Comparison of ENCODE assay signal across 10 mouse cellular contexts in the genomic region with DNA sequence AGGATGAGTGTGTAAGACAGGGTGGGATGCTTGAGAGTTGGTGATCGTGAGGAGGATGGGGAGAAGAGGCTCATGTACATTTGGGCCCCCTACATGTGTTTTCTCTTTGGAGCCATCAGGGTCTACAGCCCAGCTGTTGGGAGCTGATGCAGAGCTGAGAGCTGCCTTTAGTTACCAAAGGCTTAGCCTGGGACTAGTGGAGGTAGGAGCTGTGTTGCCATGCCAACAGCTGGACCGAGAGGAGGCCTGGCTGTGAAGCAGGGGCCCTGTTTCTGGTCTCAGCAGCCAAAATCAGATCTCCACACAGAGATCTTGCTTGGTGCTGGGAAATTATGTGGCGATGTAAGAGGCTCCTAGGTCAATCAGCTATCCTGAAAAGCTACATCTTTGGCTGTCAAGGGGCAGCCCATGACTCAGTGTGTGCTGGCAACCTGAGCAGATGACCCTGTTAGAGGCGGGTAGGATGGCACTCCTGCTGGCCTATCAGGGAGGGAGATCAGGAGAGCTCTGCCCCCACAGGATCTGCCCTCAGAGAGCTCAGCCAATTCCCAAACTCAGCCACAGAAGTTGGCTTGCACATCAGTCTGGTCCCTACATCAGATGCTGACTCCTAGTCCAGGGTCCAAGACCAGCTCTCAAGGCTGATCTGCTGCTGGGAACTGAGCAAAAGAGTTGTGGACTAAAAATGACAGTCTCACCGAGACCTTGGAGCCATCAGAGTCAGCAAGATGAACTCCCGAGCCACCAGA. TPM values are rescaled to one million over a fixed set of nuclear protein-coding genes. Genes with fewer than 3 reads are reported as not detected.
DNase-seq lines count a peak whose midpoint lies in the region; ATAC-seq and TF ChIP-seq lines count a peak whose summit lies in the region.
"Had no signal": no experiment of that assay in that cellular context is flagged by ENCODE, and none has a peak within 500 bp of the region (broad histone marks: within the 10 kb centered on the region; RNA-seq: fewer than 3 reads in every experiment).

No protein-coding gene starts in this region.

- H3K9ac ChIP-seq in heart, adult 2 months (ENCODE audit: low read depth, low read length) = no peak overlapping the region
- H3K9ac ChIP-seq in hindbrain, embryonic 16.5 days (ENCODE audit: low read depth, low read length) = peak overlapping the region; percentile 3; the same call in 1 of the 2 replicates
- 0 out of 2 replicates have a peak overlapping the region, but pooled peaks have one; percentile 11 for H3K9ac ChIP-seq in stomach, embryonic 16.5 days (ENCODE audit: low read length)
- H3K9ac ChIP-seq: liver, embryonic 14.5 days had no signal

- no peak for TF ChIP-seq POLR2A in heart, adult 2 months (IDR thresholded peaks at IDR 0.05; ENCODE audit: insufficient read depth, low read depth, low read length)

- intact Hi-C loops in heart, adult 2 months (cut with DNase I) = no loop called here
- intact Hi-C loops in gastrocnemius, postnatal 36 days (cut with DNase I) = no loop called here

- H3K27me3 ChIP-seq in heart, adult 2 months (ENCODE audit: control insufficient read depth, insufficient read depth, low read length) = no peaks in the 10 kb centered on the region
- H3K27me3 ChIP-seq in megakaryocyte, embryonic 14.5 days (replicated peaks) = no peaks in the 10 kb centered on the region
- no peaks in the 10 kb centered on the region for H3K27me3 ChIP-seq in hindbrain, embryonic 16.5 days (replicated peaks; ENCODE audit: control insufficient read depth, insufficient read depth, low read length)
- no peaks in the 10 kb centered on the region for H3K27me3 ChIP-seq in stomach, embryonic 16.5 days (ENCODE audit: control insufficient read depth, insufficient read depth, low read length)

- peaks cover 17% of the 10 kb centered on the region for H3K4me1 ChIP-seq in heart, adult 2 months (ENCODE audit: control insufficient read depth, insufficient read depth, low read length)
- H3K4me1 ChIP-seq in megakaryocyte, embryonic 14.5 days = peaks cover 86% of the 10 kb centered on the region
- H3K4me1 ChIP-seq in hindbrain, embryonic 16.5 days (ENCODE audit: control insufficient read depth, insufficient read depth, low read depth, low read length) = peaks cover 14% of the 10 kb centered on the region
- H3K4me1 ChIP-seq in stomach, embryonic 16.5 days (ENCODE audit: control insufficient read depth, insufficient read depth, low read length) = peaks cover 25% of the 10 kb centered on the region

- TF ChIP-seq EP300 in heart, adult 2 months (IDR thresholded peaks at IDR 0.05; ENCODE audit: insufficient read depth, low read depth, low read length) = no peak

- TF ChIP-seq CTCF in heart, adult 2 months (IDR thresholded peaks at IDR 0.05) = no peak

- 47% methylated on average over 6 of the region's 6 CpGs for WGBS in heart, adult 2 months
- WGBS in hindbrain, embryonic 16.5 days = 32% methylated on average over 6 of the region's 6 CpGs
- 44% methylated on average over 6 of the region's 6 CpGs for WGBS in stomach, embryonic 16.5 days

- DNase-seq in heart, adult 2 months = no peak
- no peak for DNase-seq in heart, adult 8-10 months (ENCODE audit: low spot score)
- no peak for DNase-seq in left cerebral cortex, adult 18-20 months (ENCODE audit: low spot score in 2 of 2)
- no peak for DNase-seq in gastrocnemius, postnatal 36 days

- no peaks in the 10 kb centered on the region for H3K79me2 ChIP-seq in heart, adult 2 months (replicated peaks; ENCODE audit: control insufficient read depth, insufficient read depth, low read length)

- H3K36me3 ChIP-seq in heart, adult 2 months (ENCODE audit: control insufficient read depth, insufficient read depth, low read length) = no peaks in the 10 kb centered on the region
- H3K36me3 ChIP-seq in megakaryocyte, embryonic 14.5 days (replicated peaks; ENCODE audit: low read length) = no peaks in the 10 kb centered on the region
- H3K36me3 ChIP-seq in hindbrain, embryonic 16.5 days (ENCODE audit: control insufficient read depth, insufficient read depth, low read length) = no peaks in the 10 kb centered on the region
- no peaks in the 10 kb centered on the region for H3K36me3 ChIP-seq in stomach, embryonic 16.5 days (ENCODE audit: control insufficient read depth, insufficient read depth, low read length)

- H3K27ac ChIP-seq in heart, adult 2 months = peak overlapping the region; percentile 29; the same call in 1 of the 2 replicates
- H3K27ac ChIP-seq in hindbrain, embryonic 16.5 days (ENCODE audit: low read depth, low read length) = no peak overlapping the region
- H3K27ac ChIP-seq in stomach, embryonic 16.5 days (ENCODE audit: low read length) = peak overlapping the region; percentile 33; the same call in 1 of the 2 replicates
- H3K27ac ChIP-seq: liver, embryonic 14.5 days had no signal

- no peak for ATAC-seq in megakaryocyte, adult 5-6 weeks (ENCODE audit: poor library complexity, severe bottlenecking)
- no peak for ATAC-seq in hindbrain, embryonic 16.5 days
- ATAC-seq in stomach, embryonic 16.5 days (ENCODE audit: insufficient read depth, low FRiP score) = no peak

- H3K4me2 ChIP-seq in hindbrain, embryonic 16.5 days (ENCODE audit: low read length) = no peak overlapping the region
- H3K4me2 ChIP-seq in stomach, embryonic 16.5 days (ENCODE audit: low read depth, low read length) = no peak overlapping the region

- H3K9me3 ChIP-seq in megakaryocyte, embryonic 14.5 days = no peaks in the 10 kb centered on the region
- no peaks in the 10 kb centered on the region for H3K9me3 ChIP-seq in hindbrain, embryonic 16.5 days (ENCODE audit: control insufficient read depth, low read length)
- H3K9me3 ChIP-seq in stomach, embryonic 16.5 days (replicated peaks; ENCODE audit: control insufficient read depth, low read length) = no peaks in the 10 kb centered on the region

- H3K4me3 ChIP-seq in heart, adult 2 months = no peak overlapping the region
- H3K4me3 ChIP-seq in megakaryocyte, embryonic 14.5 days (replicated peaks) = peak overlapping the region; percentile 78
- no peak overlapping the region for H3K4me3 ChIP-seq in hindbrain, embryonic 16.5 days (ENCODE audit: low read length)
- H3K4me3 ChIP-seq in stomach, embryonic 16.5 days (replicated peaks; ENCODE audit: low read length) = no peak overlapping the region

RNA-seq across cellular contexts. Expression of gene Lrrc74a, which starts 56.1 kb away (rescaled TPM):
- not detected for total RNA-seq in heart, adult 2 months (2021)
- not detected in 2 replicates for polyA plus RNA-seq in heart, adult 2 months (2012; rRNA removed)
- not detected for total RNA-seq in heart, adult 8-10 months (2022)
- polyA plus RNA-seq in megakaryocyte, embryonic 14.5 days (2012; ENCODE audit: insufficient read depth, low replicate concordance) = not detected in 2 replicates
- not detected in 2 replicates for total RNA-seq in megakaryocyte, adult 5-6 weeks (2015)
- total RNA-seq in megakaryocyte, adult 5-6 weeks (2017) = not detected in 2 replicates
- polyA plus RNA-seq in hindbrain, embryonic 16.5 days (2015; fragmentation: Nextera tagmentation; extraction: Ambion mirVana) = not detected in 2 replicates
- polyA plus RNA-seq in stomach, embryonic 16.5 days (2015; fragmentation: Nextera tagmentation; extraction: Ambion mirVana) = not detected in 2 replicates
- not detected for total RNA-seq in left cerebral cortex, adult 18-20 months (2021)
- not detected for total RNA-seq in gastrocnemius, postnatal 36 days (2021)
- polyA plus RNA-seq: intestine, embryonic 14.5 days; liver, embryonic 14.5 days had no signal
